Mouse (Mus musculus) heart, postnatal 4 days (tissue): ENCODE measurements at regions not wholly inside any gene's neighbourhood (a gene's known extent, or its start where the extent isn't known, plus 50 kb on each side); places are given as distances from the start of the nearest gene placed in this dataset.

Experiments
- DNase-seq: peaks from one replicate; pipeline ENCODE4 v3.0.0; 2021

- DNase-seq: peak; percentile 25
Measured at GRCm38 (mm10) chr15:94219907-94220306, 245.3 kb downstream of the Adamts20 start.

- no peak for DNase-seq
Measured at GRCm38 (mm10) chr15:94216703-94217102, 248.5 kb downstream of the Adamts20 start.

GRCm38 (mm10) chr15:94214440-94214839 lies 250.8 kb downstream of the Adamts20 start:
- DNase-seq: peak; percentile 24

GRCm38 (mm10) chr15:94213393-94213792 lies 251.8 kb downstream of the Adamts20 start:
- no peak for DNase-seq

- DNase-seq: no peak
Measured at GRCm38 (mm10) chr15:94208476-94208875, 256.7 kb downstream of the Adamts20 start.

GRCm38 (mm10) chr15:94206454-94206853 lies 258.8 kb downstream of the Adamts20 start:
- no peak for DNase-seq

- no peak for DNase-seq
Measured at GRCm38 (mm10) chr15:94205309-94205893, 259.8 kb downstream of the Adamts20 start.

- no peak for DNase-seq
Measured at GRCm38 (mm10) chr15:94190081-94190488, 275.1 kb downstream of the Adamts20 start.

GRCm38 (mm10) chr15:94187588-94187987 lies 277.6 kb downstream of the Adamts20 start:
- no peak for DNase-seq

- no peak for DNase-seq
Measured at GRCm38 (mm10) chr15:94183663-94184375, 281.4 kb downstream of the Adamts20 start.

GRCm38 (mm10) chr15:94174083-94174482 lies 291.1 kb downstream of the Adamts20 start:
- no peak for DNase-seq

- no peak for DNase-seq
Measured at GRCm38 (mm10) chr15:94160806-94161205, 304.4 kb downstream of the Adamts20 start.

- DNase-seq: peak; percentile 14
Measured at GRCm38 (mm10) chr15:94139534-94139958, 325.7 kb downstream of the Adamts20 start.

- no peak for DNase-seq
Measured at GRCm38 (mm10) chr15:94137159-94137952, 327.9 kb downstream of the Adamts20 start.

GRCm38 (mm10) chr15:94112801-94113200 lies 352.4 kb downstream of the Adamts20 start:
- DNase-seq: no peak

GRCm38 (mm10) chr15:94107186-94107716 lies 358.0 kb downstream of the Adamts20 start:
- peak; percentile 16 for DNase-seq

- DNase-seq: no peak
Measured at GRCm38 (mm10) chr15:94090644-94091043, 374.6 kb downstream of the Adamts20 start.

GRCm38 (mm10) chr15:94089856-94090255 lies 375.4 kb downstream of the Adamts20 start:
- no peak for DNase-seq

- DNase-seq: no peak
Measured at GRCm38 (mm10) chr15:94082369-94082768, 382.8 kb downstream of the Adamts20 start.

GRCm38 (mm10) chr15:94077056-94077455 lies 388.2 kb downstream of the Adamts20 start:
- no peak for DNase-seq

- peak; percentile 17 for DNase-seq
Measured at GRCm38 (mm10) chr15:94074161-94074950, 390.9 kb downstream of the Adamts20 start.

GRCm38 (mm10) chr15:94067721-94068120 lies 397.5 kb downstream of the Adamts20 start:
- DNase-seq: no peak
